Mouse (Mus musculus): ENCODE measurements around the gene Scarb1.

The Scarb1 gene

GRCm38 (mm10) chr5:125305229-125306081, 35.4 kb downstream of the Scarb1 start:
- no peak for DNase-seq (ENCODE audit: low spot score)

DNA sequence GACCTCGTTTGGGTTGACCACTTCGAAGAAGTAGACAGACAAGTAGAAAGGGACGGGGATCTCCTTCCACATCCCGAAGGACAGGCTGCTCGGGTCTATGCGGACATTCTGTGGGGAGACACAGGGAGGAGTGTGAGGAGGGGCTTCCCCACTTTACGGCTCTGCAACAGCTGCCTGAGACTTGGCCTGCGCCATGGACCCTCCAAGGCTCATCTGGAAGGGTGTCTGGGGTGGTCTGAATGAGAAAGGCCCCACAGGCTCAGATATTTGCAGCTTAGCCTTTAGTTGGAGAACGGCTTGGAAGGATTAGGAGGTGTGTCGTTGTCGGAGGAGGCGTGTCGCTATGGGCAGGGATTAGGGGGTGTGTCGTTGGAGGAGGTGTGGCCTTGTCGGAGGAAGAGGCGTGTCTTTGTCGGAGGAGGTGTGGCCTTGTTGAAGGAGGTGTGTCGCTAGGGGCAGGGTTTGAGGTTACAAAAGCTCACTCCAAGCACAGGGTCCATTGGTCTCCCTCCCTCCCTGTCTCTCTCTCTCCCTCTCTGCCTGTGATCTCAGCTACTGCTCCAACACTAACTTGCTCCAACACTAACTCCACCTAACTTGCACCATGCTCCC, 36.5 kb downstream of the Scarb1 start:
- no peak for DNase-seq (ENCODE audit: low spot score)

DNA sequence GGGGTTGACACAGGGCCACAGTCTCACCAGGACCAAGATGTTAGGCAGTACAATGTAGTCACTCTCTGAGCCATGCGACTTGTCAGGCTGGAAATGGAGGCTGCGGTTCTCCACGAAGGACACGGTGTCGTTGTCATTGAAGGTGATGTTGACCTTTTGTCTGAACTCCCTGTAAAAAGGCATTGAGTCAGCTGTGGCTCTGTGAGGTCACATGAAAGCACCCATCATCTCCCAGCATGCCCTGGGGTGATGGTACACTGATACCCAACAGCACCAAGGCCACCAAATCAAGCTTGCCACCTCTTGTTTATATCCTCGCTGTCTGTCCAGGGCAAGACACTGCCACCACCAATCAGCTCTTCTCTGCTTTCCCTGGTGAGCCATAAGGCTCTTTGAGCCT, 37.8 kb downstream of the Scarb1 start:
- DNase-seq (ENCODE audit: low spot score), result no peak

DNA sequence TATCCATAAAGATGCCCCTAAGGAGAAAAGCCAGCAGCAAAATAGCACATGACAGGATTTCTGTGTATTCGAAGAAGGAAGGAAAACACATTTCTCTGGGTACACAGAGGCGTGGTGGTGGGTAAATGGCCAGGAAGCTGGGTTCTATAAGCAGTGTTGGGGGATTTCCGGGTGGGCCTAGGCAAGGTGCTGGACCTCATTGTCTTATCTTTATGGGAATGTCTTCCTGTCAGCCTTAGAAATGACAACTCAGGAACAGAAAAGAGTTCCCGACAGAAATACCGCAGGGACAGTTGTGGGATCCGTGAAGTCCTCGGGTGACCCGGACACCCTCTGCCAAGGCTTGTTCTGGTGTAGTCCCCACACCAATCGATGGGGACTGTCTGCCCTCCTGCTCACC, 42.7 kb downstream of the Scarb1 start:
- DNase-seq (ENCODE audit: low spot score), result no peak

- no peak for DNase-seq (ENCODE audit: low spot score)
These were observed 43.7 kb downstream of the Scarb1 start for GRCm38 (mm10) chr5:125297171-125297570.

- DNase-seq (ENCODE audit: low spot score), result no peak
These were observed 47.9 kb downstream of the Scarb1 start for GRCm38 (mm10) chr5:125292951-125293350.

GRCm38 (mm10) chr5:125291895-125292294, 49.0 kb downstream of the Scarb1 start:
- DNase-seq (ENCODE audit: low spot score), result no peak

DNA sequence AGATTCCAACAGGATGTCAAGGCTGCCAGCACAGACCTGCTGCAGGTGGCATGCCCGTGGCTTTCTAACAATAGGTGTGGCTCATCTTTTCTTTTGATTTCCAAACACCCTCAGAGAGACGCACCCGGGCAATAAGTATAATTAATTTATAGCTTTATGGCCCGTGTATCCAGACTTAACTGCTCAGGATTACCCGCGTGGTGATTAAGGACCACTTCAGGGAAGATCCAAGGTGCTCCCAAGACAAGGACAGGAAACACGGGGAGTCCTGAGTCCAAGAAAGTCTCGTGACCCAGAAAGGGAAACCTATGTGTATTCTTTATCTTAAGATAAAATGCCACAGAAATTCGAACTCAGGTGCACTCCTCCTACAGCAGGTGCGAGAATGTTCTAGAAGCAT, 49.5 kb downstream of the Scarb1 start:
- DNase-seq (ENCODE audit: low spot score), result no peak

GRCm38 (mm10) chr5:125287053-125287655, 53.7 kb downstream of the Scarb1 start:
- DNase-seq (ENCODE audit: low spot score), result no peak

DNA sequence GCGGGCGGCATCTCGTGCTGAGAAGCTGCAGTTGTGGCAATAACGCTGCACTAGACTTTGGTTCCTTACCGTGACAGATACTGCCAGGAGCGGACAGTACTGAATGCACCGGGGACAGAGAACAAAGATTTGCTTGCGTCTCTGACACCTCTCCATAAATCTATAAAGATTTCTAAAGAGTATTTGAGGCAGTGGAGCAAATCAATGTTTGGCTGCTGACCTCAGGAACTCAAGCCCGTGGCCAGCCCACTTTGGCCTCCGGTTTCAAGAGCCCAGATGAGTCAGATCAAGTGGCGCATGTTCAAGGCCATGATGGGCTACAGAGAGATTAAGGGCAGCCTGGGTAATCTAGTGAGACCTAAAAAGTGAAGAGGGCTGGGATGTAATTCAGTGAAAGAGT, 54.8 kb downstream of the Scarb1 start:
- no peak for DNase-seq (ENCODE audit: low spot score)

GRCm38 (mm10) chr5:125283748-125284640, 56.9 kb downstream of the Scarb1 start:
- DNase-seq (ENCODE audit: low spot score), result peak; percentile 51

DNA sequence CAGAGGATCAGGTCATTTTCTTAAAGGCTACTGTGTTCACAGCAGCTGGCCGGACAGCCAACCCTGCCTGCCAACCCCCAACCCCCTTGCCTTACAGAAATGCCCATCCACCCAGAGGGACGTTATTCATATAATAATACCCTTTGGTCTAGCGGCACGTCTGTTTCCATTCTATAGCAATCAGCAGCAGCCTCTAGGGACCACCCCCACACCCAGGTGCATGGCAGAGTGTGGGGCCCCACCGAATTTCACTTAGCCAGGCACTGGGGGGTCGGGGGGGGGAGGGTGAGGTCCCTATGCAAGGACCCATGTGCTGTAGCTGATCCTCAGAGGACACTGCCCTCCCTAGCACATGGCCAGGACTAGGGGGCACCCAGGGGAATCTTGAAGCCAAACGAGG, 61.7 kb downstream of the Scarb1 start:
- no peak for DNase-seq (ENCODE audit: low spot score)

DNA sequence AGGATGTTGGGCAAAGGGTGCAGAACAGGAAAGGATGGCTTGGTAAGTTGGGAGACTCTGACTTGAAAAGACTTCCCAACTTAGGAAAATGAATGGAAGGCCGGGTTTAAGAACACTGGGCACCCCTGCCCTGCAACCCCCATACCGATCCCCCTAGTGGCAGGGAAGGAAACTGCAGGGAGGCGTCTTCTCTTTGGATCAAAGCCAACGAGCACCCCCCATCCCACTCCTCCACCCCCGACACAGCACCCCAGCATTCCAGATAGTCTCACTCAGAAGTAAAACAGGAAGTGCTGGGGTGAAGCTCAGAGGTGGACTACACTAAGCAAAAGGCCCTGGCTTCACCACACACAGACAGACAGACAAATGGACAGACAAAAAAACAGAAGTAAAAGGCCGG, 62.6 kb downstream of the Scarb1 start:
- no peak for DNase-seq (ENCODE audit: low spot score)

DNA sequence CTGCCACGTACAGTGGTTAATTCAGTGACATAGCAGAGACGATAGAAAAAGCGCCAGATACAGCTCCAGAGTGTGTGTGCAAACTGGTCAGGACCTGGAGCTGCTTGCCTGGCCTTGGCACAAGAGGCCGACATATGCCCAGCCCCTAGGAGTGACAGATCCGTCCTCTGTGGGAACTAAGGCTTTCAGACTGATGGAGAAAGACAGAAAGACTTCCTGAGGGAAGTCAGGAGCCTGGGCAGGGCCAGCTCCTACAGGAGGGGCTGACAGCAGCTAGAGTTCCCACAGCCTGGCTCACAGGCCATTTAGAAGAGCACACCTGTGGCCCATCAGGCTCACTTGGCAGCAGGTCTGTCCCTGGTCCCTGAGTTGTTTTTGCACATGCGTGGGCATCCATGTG, 63.6 kb downstream of the Scarb1 start:
- no peak for DNase-seq (ENCODE audit: low spot score)

DNA sequence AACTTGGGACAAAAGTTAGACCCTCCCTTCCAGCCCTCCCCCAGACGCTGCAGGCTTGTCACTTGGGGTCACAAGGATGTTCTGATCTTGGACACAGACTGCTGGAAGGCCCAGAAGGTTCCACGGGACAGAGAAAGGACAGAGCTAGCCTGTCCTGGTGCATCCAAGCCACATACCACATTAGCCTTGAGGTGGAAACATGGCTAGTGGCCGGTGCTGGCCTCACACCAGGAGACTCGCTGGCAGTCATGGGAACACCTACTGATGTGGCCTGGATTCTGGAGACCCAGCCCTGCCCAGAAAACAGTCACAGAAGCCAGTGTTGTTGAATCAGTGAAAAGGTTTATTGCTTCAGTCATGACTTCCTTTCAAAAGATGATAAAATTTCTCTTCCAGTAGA, 64.1 kb downstream of the Scarb1 start:
- no peak for DNase-seq (ENCODE audit: low spot score)

DNA sequence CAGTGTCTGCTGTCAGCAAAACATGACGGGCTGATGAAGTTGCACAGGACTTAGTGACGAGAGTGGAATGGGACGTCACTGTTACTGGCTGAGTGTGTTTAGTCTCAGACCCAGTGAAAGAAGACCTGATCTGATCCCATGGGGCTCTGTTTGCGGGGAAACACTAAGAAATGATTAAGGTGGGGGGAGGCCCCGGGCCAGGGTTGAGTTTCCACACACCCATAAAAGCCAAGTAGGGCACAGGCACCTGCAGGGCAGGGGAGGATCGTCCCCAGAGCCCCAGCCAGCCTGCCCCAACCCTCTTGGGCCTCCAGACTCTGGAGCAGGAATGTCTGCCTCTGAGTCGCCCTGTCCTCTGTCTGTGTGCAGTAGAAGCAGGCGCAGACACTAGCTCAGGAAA, 65.6 kb downstream of the Scarb1 start:
- DNase-seq (ENCODE audit: low spot score), result no peak

DNA sequence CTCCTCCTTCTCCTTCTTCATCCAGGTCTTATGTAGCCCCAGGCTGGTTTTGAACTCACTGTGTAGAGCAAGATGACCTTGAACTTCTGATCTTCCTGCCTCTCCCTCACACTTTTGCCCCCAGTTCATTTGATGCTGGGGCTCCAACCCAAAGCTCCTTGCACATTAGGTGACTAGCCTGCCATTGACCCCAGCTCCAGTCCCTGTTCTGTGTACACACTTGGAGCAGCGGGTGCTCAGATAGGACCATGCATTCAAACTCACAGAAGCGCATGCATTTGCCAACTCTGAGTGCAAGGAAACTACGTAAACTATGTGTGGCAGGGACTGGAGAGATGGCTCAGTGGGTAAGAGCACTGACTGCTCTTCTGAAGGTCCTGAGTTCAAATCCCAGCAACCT, 66.1 kb downstream of the Scarb1 start:
- no peak for DNase-seq (ENCODE audit: low spot score)

DNA sequence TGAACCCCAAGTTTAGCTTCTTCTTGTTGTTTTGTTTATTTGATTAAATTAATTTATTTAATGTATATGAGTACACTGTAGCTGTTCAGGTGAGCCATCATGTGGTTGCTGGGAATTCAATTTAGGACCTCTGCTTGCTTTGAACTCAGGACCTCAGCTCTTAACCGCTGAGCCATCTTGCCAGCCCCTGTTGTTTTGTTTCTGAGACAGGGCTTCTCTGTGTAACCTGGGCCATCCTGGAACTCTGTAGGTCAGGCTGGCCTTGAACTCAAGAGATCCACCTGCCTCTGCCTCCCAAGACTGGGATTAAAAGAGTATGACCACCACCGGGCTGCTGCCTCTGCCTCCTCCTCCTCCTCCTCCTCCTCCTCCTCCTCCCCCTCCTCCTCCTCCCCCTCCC, 66.7 kb downstream of the Scarb1 start:
- DNase-seq (ENCODE audit: low spot score), result no peak

DNA sequence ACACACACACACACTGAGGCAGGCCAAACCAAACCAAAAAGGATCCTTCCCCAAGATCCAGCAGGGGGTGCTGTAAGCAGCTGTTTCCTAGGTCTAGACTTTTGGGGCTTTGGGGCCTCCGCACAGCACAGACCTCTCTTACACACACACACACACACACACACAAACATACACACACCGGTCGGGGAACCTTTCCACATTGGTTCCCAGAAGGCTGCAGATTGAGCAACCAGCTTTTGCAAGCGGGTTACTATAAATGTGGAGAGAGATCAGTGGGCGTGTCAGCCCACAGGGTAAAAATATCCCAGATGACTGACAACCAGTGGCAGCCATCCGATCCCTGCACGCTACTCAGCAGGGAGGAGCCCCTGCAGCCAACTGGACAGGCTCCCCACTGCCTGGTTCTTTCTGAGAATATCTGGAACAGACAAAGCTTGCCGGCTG, 67.2 kb downstream of the Scarb1 start:
- peak; percentile 83 for DNase-seq (ENCODE audit: low spot score)

GRCm38 (mm10) chr5:125272231-125272988, 68.5 kb downstream of the Scarb1 start:
- DNase-seq (ENCODE audit: low spot score), result no peak

DNA sequence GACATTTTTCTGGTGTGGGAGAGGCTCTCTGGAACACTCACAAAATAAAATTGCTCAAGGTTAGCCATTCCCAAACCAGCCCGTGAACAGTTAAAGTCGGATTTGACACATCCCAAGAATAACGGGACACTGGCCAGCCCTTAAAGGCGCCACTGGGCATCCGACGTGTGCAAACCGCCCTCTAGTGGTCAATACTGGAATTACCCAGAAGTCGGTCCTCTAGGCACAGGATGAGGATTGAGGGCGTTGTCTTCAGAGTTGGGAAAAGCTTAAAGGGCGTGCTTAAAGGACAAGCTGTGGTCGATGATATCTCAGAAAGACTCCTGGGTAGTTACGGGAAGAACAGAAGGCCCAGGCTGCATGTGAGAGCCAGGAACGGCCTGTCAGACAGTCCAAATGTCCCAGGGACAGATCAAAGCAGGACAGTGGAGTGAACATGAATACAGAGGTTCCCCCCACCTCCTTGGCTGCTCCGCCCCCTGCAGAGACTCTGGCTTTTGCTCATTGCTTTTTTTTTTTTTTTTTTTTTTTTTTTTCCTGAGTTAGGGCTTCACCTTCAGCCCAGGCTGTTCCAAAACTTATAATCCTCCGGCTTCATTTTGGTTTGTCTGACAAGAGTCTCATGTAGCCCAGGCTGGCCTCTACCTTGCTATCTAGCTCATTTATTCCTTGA, 69.2 kb downstream of the Scarb1 start:
- DNase-seq (ENCODE audit: low spot score), result peak; percentile 89

Data from layer of hippocampus, adult 11-12 months (tissue).